Mouse (Mus musculus): Measurements from ENCODE around the gene Eva1b.

The Eva1b gene

GRCm38 (mm10) chr4:126147533-126148160 lies at the start of gene Eva1b:
Gene Eva1b (plus strand): TSS chr4:126147744.
- peak; percentile 93 to 94 for DNase-seq

DNA sequence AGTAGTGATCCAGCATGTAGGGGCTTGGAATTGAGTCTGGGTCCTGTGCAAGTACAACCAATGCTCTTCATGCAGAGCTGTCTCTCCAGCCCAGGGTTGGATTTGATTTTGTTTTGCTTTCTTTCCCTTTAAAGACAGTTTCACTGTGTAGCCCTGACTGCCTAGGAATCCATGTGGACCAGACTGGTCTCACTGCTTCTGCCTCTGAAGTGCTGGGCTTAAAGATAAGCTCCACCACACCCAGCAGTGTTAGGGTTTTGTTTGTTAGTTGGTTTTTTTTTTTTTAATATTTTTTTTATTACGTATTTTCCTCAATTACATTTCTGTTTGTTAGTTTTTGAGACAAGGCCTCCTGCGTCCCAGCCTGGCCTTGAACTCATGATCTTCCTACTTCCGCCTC lies 48.2 kb upstream of the Eva1b start:
- no peak for DNase-seq

DNA sequence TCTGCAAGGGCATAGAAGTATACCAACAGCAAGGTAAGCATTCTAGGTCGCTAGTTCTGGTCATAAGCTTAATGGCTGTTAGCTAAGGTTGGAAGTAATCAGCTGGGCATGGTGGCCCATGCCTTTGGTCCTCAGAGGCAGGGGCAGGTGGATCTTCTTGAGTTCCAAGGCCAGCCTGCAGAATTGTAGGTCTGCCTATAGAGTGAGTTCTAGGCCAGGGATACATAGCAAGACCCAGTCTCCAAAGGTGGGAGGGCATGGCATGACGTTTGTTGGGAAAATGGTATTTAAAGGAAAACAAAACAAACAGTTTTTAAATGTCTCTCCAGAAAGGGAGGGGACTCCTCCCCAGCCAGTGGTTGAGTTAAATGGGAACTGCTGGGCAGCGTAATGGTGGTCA lies 46.8 kb upstream of the Eva1b start:
- no peak for DNase-seq

GRCm38 (mm10) chr4:126102061-126102841 lies 45.3 kb upstream of the Eva1b start:
- peak; percentile 47 to 57 for DNase-seq

DNA sequence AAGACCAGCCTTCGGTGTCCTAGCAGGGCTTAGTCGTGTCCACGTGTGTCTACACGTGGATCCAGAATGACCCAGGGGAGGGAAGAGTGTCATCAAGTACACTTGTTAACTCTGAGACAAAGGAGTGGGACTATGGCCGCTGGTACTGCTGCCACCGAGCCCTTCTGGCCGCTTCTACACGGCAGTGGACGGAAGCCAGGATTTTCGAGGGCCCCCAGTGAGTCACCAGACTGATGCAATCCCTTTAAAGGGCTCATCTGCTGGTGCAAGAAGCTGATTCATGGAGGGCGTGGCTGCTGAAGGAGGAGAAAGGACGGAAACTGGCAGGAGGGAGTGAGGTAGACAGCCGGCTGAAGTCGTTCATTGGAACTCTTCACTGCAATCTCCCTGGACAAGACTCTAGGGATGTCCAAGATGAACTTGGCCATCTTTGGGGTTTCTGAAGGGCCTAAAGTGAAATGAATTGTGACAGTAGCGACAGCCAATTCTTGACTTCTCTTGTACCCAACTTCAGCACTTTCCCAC lies 44.4 kb upstream of the Eva1b start:
- DNase-seq, result peak; percentile 86 to 93

DNA sequence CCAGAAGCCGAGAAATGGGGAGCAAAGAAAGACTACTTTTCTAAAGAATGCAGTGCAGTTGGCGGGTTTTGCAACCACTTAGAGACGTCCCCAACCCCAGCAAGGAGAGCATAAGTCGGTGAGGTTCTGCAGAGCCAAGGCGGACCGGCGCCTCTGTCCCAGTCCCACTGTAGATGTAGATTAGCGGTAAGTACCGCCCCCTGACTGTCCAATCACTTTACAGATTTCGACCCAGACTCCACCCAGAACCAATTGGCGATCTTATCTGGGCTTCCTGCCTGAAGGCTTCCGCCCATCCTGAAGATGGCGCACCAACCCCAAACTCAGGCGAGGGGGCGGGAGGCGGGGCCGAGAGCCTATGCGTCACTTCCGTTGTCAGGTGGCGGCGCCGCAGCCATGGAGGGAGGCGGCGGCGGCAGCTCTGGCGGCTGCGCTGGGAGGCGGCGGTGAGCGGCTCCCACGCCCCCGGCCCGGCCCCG lies 43.9 kb upstream of the Eva1b start, which contains the start of gene Stk40:
Gene Stk40 (plus strand): TSS at position 368 of the 479 bp plus-strand sequence.
- DNase-seq, result peak; percentile 97 to 98

DNA sequence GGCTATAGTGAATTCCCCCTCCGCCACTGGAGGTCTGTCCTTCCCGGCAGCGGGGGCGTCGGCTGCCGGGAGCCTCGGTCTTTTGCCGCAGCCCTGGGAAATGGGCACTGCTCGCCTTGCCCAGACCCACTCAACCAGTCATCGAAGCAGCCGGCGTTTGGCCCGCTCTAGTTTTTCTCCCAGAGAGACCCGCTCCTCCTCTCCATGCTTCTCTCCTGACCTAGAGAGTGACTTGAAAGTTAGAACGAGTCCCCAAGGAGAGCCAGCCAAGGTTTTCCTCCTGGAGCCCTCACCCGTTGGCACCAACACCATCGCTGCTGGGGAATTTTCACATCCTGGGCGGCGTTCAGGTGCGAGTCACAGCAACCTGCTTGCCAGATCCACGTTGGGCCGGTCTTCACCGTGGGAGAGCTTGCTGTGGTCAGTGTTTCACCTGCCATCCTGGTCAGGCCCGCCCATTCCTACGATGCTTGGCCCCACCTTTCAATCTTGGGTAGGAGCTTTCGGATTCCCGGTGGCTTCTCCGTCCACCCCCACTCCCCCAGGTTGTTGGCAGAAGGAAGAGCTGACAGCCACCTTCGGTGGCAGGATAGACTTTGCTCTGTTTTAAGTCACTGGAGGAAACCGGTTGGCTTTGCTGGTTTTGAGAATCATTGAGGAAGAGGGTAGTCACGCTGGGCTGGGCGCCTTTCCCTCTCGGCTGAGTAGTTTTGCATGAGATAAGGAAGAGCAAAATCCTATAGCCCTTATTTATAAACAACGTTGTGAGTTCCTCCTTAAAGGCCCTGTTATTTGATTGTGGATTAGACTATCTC lies 43.1 kb upstream of the Eva1b start:
- peak; percentile 88 to 93 for DNase-seq

DNA sequence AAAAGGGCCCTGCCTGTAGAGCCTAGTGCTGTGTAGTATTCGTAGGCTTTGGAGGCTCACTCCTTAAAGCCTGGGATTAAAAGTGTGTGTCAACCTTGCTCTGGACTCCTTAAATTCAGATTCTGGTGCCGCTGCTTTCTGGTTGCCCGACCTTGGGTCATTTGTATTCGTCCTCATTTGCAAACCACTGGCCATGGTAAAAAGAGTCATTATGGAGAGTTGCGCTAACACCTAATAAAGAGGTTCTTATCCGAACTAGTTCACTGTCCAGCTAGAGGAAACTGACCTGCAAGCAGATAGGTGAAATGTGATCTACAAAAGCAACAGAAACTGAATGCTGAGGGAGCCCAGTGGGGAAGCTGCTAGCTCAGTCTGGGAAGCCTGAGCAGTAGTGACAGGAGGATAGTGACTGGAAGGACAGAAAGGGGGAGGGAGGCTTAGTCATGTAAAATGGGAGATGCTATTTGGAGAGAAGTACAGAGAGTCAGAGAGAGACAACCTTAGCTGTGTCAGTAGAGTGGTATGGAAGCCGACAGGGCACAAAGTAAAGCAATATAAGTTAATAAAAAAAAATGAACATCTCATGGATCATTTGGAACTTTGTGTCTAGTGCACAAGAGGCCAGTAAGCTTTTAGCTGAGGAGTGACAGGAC lies 42.3 kb upstream of the Eva1b start:
- DNase-seq, result no peak

GRCm38 (mm10) chr4:126108061-126108740 lies 39.3 kb upstream of the Eva1b start:
- DNase-seq, result peak; percentile 95

- DNase-seq, result peak in 1 of 2 experiments; percentile 50
These were observed 37.8 kb upstream of the Eva1b start for GRCm38 (mm10) chr4:126109613-126110373.

DNA sequence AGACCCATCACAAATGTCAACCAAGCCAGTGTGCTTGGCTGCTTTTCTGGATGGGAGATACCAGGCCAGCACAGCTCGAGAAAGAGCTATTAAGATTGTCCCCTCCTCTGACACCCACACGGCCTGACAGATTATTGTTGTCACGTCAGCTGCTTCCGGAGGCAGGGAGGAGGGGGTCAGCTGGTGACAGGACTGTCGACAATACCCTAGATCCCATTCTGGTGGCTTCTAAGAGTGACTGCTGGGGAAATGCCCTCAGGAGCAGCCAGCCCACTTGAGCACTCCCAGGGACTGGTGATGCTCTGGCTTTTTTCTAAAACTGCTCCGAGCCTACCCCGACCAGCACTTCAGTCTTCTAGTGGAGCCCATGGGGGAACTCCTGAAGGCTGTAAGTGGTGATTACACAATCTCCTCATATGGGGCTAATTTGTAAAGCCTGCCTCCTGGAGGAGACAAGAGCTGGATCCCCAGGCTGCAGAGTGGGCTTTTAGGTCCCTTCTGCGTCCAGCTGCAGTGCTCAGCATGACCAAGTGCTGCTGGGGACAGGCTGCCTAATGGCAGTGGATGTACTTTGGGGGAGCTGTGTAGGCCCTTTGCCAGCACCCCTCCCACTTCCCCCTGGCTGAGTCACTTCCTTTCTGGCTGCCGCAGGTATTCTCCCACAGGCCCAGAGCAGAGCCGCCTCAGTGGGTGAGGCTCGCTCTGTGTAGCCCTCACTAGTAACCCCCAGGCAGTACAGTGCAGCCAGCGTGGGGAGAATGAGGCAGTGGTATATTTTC lies 37.0 kb upstream of the Eva1b start:
- DNase-seq, result peak; percentile 88 to 90

GRCm38 (mm10) chr4:126111153-126111549 lies 36.4 kb upstream of the Eva1b start:
- DNase-seq, result peak; percentile 57 to 65

GRCm38 (mm10) chr4:126113243-126113642 lies 34.3 kb upstream of the Eva1b start:
- DNase-seq, result no peak

GRCm38 (mm10) chr4:126113943-126114342 lies 33.6 kb upstream of the Eva1b start:
- DNase-seq, result peak; percentile 67 to 78

DNA sequence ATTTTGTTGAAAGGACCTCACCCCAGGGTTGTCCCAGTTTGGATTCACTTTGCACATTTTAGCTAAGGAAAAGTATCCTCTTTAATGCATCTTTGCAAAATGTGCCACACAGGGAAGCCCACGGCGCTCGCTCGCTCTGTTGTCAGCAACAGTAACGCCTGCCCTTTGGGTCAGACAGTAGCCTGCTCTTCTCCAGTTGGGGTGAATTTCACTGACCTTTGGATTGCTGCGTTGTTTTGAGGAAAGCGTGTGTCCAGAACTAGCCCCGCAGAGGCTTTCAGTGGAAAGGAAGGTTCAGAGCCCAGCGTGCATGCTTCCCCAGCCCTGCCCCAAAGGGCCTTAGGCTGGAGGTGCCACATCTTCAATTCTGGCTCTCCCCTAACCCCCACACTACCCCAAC lies 32.1 kb upstream of the Eva1b start:
- peak; percentile 40 to 47 for DNase-seq

- no peak for DNase-seq
These were observed 31.5 kb upstream of the Eva1b start for GRCm38 (mm10) chr4:126115871-126116521.

- DNase-seq, result no peak
These were observed 30.4 kb upstream of the Eva1b start for GRCm38 (mm10) chr4:126117116-126117515.

DNA sequence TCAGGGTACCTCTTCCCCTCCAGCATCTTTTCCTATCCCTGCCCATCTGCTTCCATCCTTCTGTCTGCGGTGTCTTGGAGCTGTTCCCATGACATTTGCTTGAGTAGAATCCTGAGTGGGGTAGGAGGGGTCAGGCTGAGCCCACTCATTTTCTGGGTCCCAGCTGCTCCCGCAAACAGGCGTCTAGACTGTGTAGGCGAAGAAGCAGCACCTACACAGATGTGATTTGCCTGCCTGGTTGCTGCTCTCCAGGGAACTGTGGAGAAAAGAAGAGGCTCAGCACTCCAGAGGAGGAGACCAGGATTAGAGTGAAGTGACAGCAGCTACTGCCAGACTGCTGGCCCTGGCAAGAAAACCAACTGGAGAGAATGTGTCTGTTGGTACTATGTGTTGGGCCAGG lies 28.9 kb upstream of the Eva1b start:
- DNase-seq, result no peak

DNA sequence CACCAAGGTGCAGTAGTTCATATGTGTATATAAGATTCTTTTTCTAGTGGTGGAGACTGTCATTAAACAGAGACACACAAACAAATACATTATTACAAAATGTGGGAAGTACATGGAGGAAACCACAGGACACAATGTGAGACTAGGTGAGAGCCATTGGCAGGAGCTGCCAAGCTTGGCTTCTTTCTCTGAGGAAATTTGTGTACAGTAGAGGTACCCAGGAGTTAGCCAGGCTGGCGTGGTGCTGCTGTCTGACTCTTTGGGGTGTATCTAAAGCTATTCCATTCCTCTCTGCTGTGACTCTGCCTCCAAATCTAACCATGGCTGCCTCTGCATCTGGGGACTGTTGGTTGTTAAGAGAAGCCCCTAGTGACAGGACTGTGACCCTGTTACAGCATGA lies 28.5 kb upstream of the Eva1b start:
- DNase-seq, result no peak

GRCm38 (mm10) chr4:126120052-126120451 lies 27.5 kb upstream of the Eva1b start:
- no peak for DNase-seq
